Mouse (Mus musculus): Measurements from ENCODE around the gene Ccna2. TPM values are rescaled to one million over a fixed set of nuclear protein-coding genes. Genes with fewer than 3 reads are reported as not detected.
A peak's percentile ranks its signal among the peaks of the same experiment; 100 is the strongest.

Ccna2 gene
- polyA plus RNA-seq, 1 experiment: 71.6 TPM

DNA sequence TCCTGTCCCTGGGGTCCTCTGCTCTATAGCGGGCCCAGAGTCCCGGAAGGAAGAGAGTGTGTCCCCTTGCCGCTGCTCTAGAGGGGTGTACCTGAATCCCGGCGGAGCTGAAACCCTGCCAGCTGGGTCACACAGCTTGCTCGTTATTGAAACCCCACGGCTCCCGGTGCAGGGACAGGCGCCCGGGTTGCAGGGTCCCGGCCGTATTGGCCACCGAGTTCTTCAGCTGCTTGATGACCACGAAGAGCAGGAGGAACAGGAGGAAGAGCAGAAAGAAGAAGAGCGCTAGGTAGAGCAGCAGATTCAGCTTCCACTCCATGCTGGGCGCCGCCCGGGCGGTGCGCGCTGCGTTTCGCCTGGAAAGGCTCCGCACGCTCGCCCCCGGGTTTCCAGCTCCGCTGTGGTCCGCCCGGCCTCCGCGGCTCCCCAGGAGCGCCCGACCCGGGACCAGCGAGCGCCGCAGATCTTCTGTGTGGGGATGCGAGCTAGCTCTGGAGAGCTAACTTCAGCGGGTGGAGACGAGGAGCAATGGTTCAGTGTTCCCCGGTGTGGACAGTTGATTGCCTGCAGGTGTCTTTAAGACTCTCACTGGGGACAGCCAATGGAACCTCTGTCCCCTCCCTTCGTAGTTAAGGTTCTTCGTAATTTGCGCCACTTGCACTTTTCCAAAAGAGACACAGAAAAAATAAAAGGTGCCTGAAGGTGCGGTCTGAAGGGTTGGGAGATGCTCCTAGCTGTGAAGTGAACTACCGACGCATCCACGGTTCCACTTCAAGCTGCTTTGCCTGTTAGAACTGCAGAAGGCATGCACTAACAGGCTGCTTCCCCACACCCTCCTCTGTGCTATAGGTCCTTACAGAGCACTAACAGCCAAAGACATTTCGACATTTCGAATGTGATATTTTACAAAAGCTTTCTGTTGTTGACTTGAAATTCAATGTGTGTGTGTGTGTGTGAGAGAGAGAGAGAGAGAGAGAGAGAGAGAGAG, 50.6 kb downstream of the Ccna2 start, which contains the start of gene Gm11549:
TSS of gene Gm11549 (minus strand) at position 741 of the 988 bp plus-strand sequence.
- TF ChIP-seq CTCF (IDR thresholded peaks at IDR 0.05; ENCODE audit: low read depth, low read length) (no peak), POLR2A (IDR thresholded peaks at IDR 0.05; ENCODE audit: borderline replicate concordance, low read depth, low read length) (no peak)
- H3K27ac ChIP-seq (ENCODE audit: insufficient read depth, low read depth, low read length): no peak within 1 kb of the TSS
- H3K4me1 ChIP-seq (ENCODE audit: control insufficient read depth, insufficient read depth, low read length): no peaks in the 10 kb centered on the region
- peak within 1 kb of the TSS; percentile 37 for H3K4me3 ChIP-seq (ENCODE audit: insufficient read depth, low read length)

DNA sequence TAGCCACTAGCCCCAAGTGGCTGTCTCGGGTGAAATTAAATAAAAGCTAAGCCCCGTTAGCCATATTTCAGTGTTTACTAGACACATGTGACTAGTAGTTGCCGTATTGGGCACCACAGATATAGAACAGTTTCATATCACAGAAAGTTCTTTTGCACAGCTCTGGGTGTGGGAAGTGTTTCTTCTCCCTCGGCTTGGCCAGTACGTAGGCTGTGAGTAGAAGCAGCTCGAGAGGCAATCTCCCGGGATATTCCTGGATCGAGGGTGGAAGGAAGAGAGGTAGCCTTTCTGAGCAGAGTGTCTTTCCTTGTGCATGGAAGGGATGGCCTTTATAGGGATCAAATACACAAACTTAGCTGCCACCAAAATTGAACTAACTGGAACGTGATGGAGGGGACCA, 55.8 kb downstream of the Ccna2 start:
- H3K4me1 ChIP-seq (ENCODE audit: control insufficient read depth, insufficient read depth, low read length): no peaks in the 10 kb centered on the region
- H3K27ac ChIP-seq (ENCODE audit: insufficient read depth, low read depth, low read length): no peak overlapping the region
- H3K4me3 ChIP-seq (ENCODE audit: insufficient read depth, low read length): no peak overlapping the region
- TF ChIP-seq CTCF (IDR thresholded peaks at IDR 0.05; ENCODE audit: low read depth, low read length) (no peak), POLR2A (IDR thresholded peaks at IDR 0.05; ENCODE audit: borderline replicate concordance, low read depth, low read length) (no peak)

Other genes with a start within 250 kb of the Ccna2 start
- gene Anxa5, start 96.3 kb downstream of the Ccna2 start, polyA plus RNA-seq (2012; ENCODE audit: insufficient read depth, insufficient read length, missing spikeins): 833 and 897 TPM in 2 replicates
- gene 1810062G17Rik, start 96.2 kb downstream of the Ccna2 start, polyA plus RNA-seq (2012; ENCODE audit: insufficient read depth, insufficient read length, missing spikeins): not detected in 2 replicates
- not detected in 2 replicates for gene Gm11549, start 50.3 kb downstream of the Ccna2 start, polyA plus RNA-seq (2012; ENCODE audit: insufficient read depth, insufficient read length, missing spikeins)
- 35.3 and 39.6 TPM in 2 replicates for gene Exosc9, start 19.5 kb downstream of the Ccna2 start, polyA plus RNA-seq (2012; ENCODE audit: insufficient read depth, insufficient read length, missing spikeins)
- gene Bbs7, start 41.3 kb upstream of the Ccna2 start, polyA plus RNA-seq (2012; ENCODE audit: insufficient read depth, insufficient read length, missing spikeins): 7.2 and 10.3 TPM in 2 replicates
- not detected in 2 replicates for gene Trpc3, start 118.0 kb upstream of the Ccna2 start, polyA plus RNA-seq (2012; ENCODE audit: insufficient read depth, insufficient read length, missing spikeins)